Mouse (Mus musculus) inflammation-experienced regulatory T-cells, adult 6 months (primary cell): ENCODE measurements around the gene Svs6. TPM values are rescaled to one million over a fixed set of nuclear protein-coding genes. Genes with fewer than 3 reads are reported as not detected.
"Not testable (repeated sequence)": the region's sequence is repeated elsewhere in the genome, so short reads cannot be mapped to it uniquely, and the experiment has no call there.

Source experiments
- ATAC-seq: one replicate; pipeline ENCODE4 v1.8.0; 2017
- polyA plus RNA-seq, 3 experiments: library from polyadenylated mRNA; unstranded; fragments of 100-300 nt; shearing (Covaris generic); gene quantifications; one replicate each; pipeline ENCODE4 v1.2.1; 2017

Gene Svs6
- not detected for polyA plus RNA-seq

GRCm38 (mm10) chr2:164316451-164316850 lies at the start of gene Svs6:
TSS of gene Svs6 (plus strand) at chr2:164316751.
- not testable (repeated sequence) for ATAC-seq

- ATAC-seq, result no peak
Measured at GRCm38 (mm10) chr2:164278359-164278758, 38.2 kb upstream of the Svs6 start, which contains the start of gene Svs4. TSS of gene Svs4 (minus strand) at chr2:164278459.

- not testable (repeated sequence) for ATAC-seq
Measured at GRCm38 (mm10) chr2:164288968-164289367, 27.6 kb upstream of the Svs6 start, which contains the start of gene Svs3a. TSS of gene Svs3a (plus strand) at chr2:164289268.

GRCm38 (mm10) chr2:164312599-164312998 lies 4.0 kb upstream of the Svs6 start:
- no peak for ATAC-seq

GRCm38 (mm10) chr2:164315460-164315859 lies 1.1 kb upstream of the Svs6 start:
- ATAC-seq, result not testable (repeated sequence)

GRCm38 (mm10) chr2:164320983-164321382 lies 4.4 kb downstream of the Svs6 start:
- no peak for ATAC-seq

GRCm38 (mm10) chr2:164332440-164332839 lies 15.9 kb downstream of the Svs6 start, which contains the start of gene Svs5:
TSS of gene Svs5 (plus strand) at chr2:164332740.
- ATAC-seq, result not testable (repeated sequence)

- ATAC-seq, result not testable (repeated sequence)
Measured at GRCm38 (mm10) chr2:164343732-164344131, 27.2 kb downstream of the Svs6 start.

GRCm38 (mm10) chr2:164347697-164348096 lies 31.1 kb downstream of the Svs6 start:
- not testable (repeated sequence) for ATAC-seq

GRCm38 (mm10) chr2:164348980-164349379 lies 32.4 kb downstream of the Svs6 start:
- no peak for ATAC-seq

GRCm38 (mm10) chr2:164352697-164353096 lies 36.1 kb downstream of the Svs6 start:
- no peak for ATAC-seq

- no peak for ATAC-seq
Measured at GRCm38 (mm10) chr2:164353356-164353755, 36.8 kb downstream of the Svs6 start.

- ATAC-seq, result no peak
Measured at GRCm38 (mm10) chr2:164356177-164356967, 39.8 kb downstream of the Svs6 start.

- no peak for ATAC-seq
Measured at GRCm38 (mm10) chr2:164358373-164358772, 41.8 kb downstream of the Svs6 start.

GRCm38 (mm10) chr2:164359031-164359430 lies 42.5 kb downstream of the Svs6 start:
- ATAC-seq, result no peak

GRCm38 (mm10) chr2:164359668-164360067 lies 43.1 kb downstream of the Svs6 start:
- ATAC-seq, result no peak

- no peak for ATAC-seq
Measured at GRCm38 (mm10) chr2:164360974-164361657, 44.6 kb downstream of the Svs6 start.

GRCm38 (mm10) chr2:164366947-164367346 lies 50.4 kb downstream of the Svs6 start:
- ATAC-seq, result no peak

Other genes starting within 250 kb of the Svs6 start
- gene Stk4, start 246.4 kb upstream of the Svs6 start, polyA plus RNA-seq, result 100 to 1,000 TPM; 167 to 200 (median 173) TPM
- 100 to 1,000 TPM; 103 to 135 (median 128) TPM for gene Tomm34, start 245.6 kb upstream of the Svs6 start, polyA plus RNA-seq
- gene Kcns1, start 145.6 kb upstream of the Svs6 start, polyA plus RNA-seq, result not detected
- not detected for gene Wfdc5, start 134.0 kb upstream of the Svs6 start, polyA plus RNA-seq
- not detected for gene Wfdc12, start 126.1 kb upstream of the Svs6 start, polyA plus RNA-seq
- gene Wfdc15a, start 116.6 kb upstream of the Svs6 start, polyA plus RNA-seq, result not detected
- not detected for gene Wfdc15b, start 95.1 kb upstream of the Svs6 start, polyA plus RNA-seq
- not detected for gene Svs2, start 78.3 kb upstream of the Svs6 start, polyA plus RNA-seq
- gene Svs3b, start 60.1 kb upstream of the Svs6 start, polyA plus RNA-seq, result not detected
- not detected for gene Svs4, start 38.3 kb upstream of the Svs6 start, polyA plus RNA-seq
- gene Svs3a, start 27.5 kb upstream of the Svs6 start, polyA plus RNA-seq, result not detected
- not detected for gene Svs5, start 16.0 kb downstream of the Svs6 start, polyA plus RNA-seq
- gene Slpi, start 72.3 kb downstream of the Svs6 start, polyA plus RNA-seq, result 1 to 10 TPM; 3.3 to 7.1 (median 3.8) TPM
- gene Rbpjl, start 86.4 kb downstream of the Svs6 start, polyA plus RNA-seq, result not detected
- under 1 TPM in 1 of 3 experiments, not detected in 2; 0.21 TPM for gene Matn4, start 88.4 kb downstream of the Svs6 start, polyA plus RNA-seq
- gene Sdc4, start 127.1 kb downstream of the Svs6 start, polyA plus RNA-seq, result 10 to 100 TPM; 12.0 to 42.7 (median 41.8) TPM
- 10 to 100 TPM; 10.4 to 35.1 (median 25.4) TPM for gene Sys1, start 140.2 kb downstream of the Svs6 start, polyA plus RNA-seq
- 1 to 10 TPM in 1 of 3 experiments, not detected in 2; 4.5 TPM for gene Gm20458, start 144.2 kb downstream of the Svs6 start, polyA plus RNA-seq
- not detected for gene Trp53tg5, start 157.0 kb downstream of the Svs6 start, polyA plus RNA-seq
- gene Dbndd2, start 169.4 kb downstream of the Svs6 start, polyA plus RNA-seq, result 1 to 10 TPM; 1.5 to 7.5 (median 7.1) TPM
- 10 to 100 TPM; 13.6 to 36.2 (median 30.9) TPM for gene Pigt, start 180.8 kb downstream of the Svs6 start, polyA plus RNA-seq
- not detected for gene Wfdc2, start 245.7 kb downstream of the Svs6 start, polyA plus RNA-seq